Mouse (Mus musculus) midbrain, postnatal 0 days (tissue): ENCODE measurements around the gene AW822073. TPM values are rescaled to one million over a fixed set of nuclear protein-coding genes. Genes with fewer than 3 reads are reported as not detected.
A peak's percentile ranks its signal among the peaks of the same experiment; 100 is the strongest.
"Not testable (repeated sequence)": the region's sequence is repeated elsewhere in the genome, so short reads cannot be mapped to it uniquely, and the experiment has no call there.

Experiments
- ATAC-seq: fragments of 200-750 bp; cut with Nextera tagmentation; 2 replicates; pipeline ENCODE4 v1.8.0; 2017; ENCODE audit warnings: moderate number of reproducible peaks, mild to moderate bottlenecking, moderate TSS enrichment, moderate library complexity; ENCODE audit not compliant: low FRiP score
- DNase-seq: peaks from one replicate; pipeline ENCODE4 v3.0.0-alpha.2; 2015; ENCODE audit warnings: low spot score
- H3K27ac ChIP-seq: fragments of 300-500 bp; sonication (generic); 2 replicates; pipeline ENCODE4 v1.5.1; 2014; ENCODE audit warnings: low read depth, mild to moderate bottlenecking, low read length, mixed read lengths
- H3K27me3 ChIP-seq: fragments of 300-500 bp; sonication (generic); 2 replicates; pipeline ENCODE4 v1.6.1; 2014; ENCODE audit warnings: low read length, control low read depth, mixed read lengths; ENCODE audit not compliant: insufficient read depth
- H3K36me3 ChIP-seq: fragments of 300-500 bp; sonication (generic); 2 replicates; pipeline ENCODE4 v1.6.1; 2014; ENCODE audit warnings: low read length, control low read depth, mixed read lengths; ENCODE audit not compliant: insufficient read depth
- H3K4me1 ChIP-seq: fragments of 300-500 bp; sonication (generic); 2 replicates; pipeline ENCODE4 v1.6.1; 2014; ENCODE audit warnings: mild to moderate bottlenecking, control low read depth, antibody characterized with exemption, low read length, mixed read lengths; ENCODE audit not compliant: insufficient read depth
- H3K4me2 ChIP-seq: fragments of 300-500 bp; sonication (generic); 2 replicates; pipeline ENCODE4 v1.6.1; 2014; ENCODE audit warnings: low read depth, mild to moderate bottlenecking, low read length, mixed read lengths; ENCODE audit not compliant: poor library complexity, severe bottlenecking
- H3K4me3 ChIP-seq: fragments of 300-500 bp; sonication (generic); 2 replicates; pipeline ENCODE4 v1.5.1; 2014; ENCODE audit warnings: low read depth, mild to moderate bottlenecking, low read length, moderate library complexity
- H3K9ac ChIP-seq: fragments of 300-500 bp; sonication (generic); replicated peaks from 2 replicates; pipeline ENCODE4 v1.6.1; 2014; ENCODE audit warnings: mild to moderate bottlenecking, low read length, moderate library complexity, mixed read lengths; ENCODE audit not compliant: poor library complexity, severe bottlenecking
- H3K9me3 ChIP-seq: fragments of 300-500 bp; sonication (generic); 2 replicates; pipeline ENCODE4 v1.6.1; 2016; ENCODE audit warnings: low read length, control low read depth
- WGBS: fragments of 180-500 bp; shearing (Covaris S2); extraction: QIAGEN DNeasy Blood & Tissue Kit; methylation state at CpG from one replicate; pipeline ENCODE4 v1.1.7; 2014; 5-methylcytosine and 5-hydroxymethylcytosine counted together
- polyA plus RNA-seq: library from polyadenylated mRNA; unstranded; fragments of >200 nt; fragmentation: Nextera tagmentation; extraction: Ambion mirVana; gene quantifications from 2 replicates; pipeline ENCODE4 v1.2.1, GENCODE M21; 2015
- total RNA-seq: library from RNA; depleted of rRNA; stranded (reverse); fragments of >200 nt; gene quantifications from 2 replicates; pipeline ENCODE4 v1.2.3, GENCODE M21; 2014

AW822073 gene
- total and polyA plus RNA-seq, 2 experiments from 2014 or later = not detected

GRCm38 (mm10) chr10:58231088-58231487, 6.4 kb upstream of the AW822073 start:
- not testable (repeated sequence) for H3K4me2 ChIP-seq, H3K36me3 ChIP-seq, H3K27ac ChIP-seq, H3K27me3 ChIP-seq, H3K9ac ChIP-seq, H3K4me3 ChIP-seq, DNase-seq, H3K4me1 ChIP-seq
- peak; percentile 32 for ATAC-seq
- WGBS = 81% methylated on average over 5 of the region's 7 CpGs
- H3K9me3 ChIP-seq = peaks cover 19% of the 10 kb centered on the region

- not testable (repeated sequence) for H3K27me3 ChIP-seq, H3K27ac ChIP-seq, ATAC-seq, DNase-seq, H3K4me1 ChIP-seq, H3K4me2 ChIP-seq, H3K9ac ChIP-seq, H3K4me3 ChIP-seq, H3K36me3 ChIP-seq
- WGBS = 56% methylated on average over 3 of the region's 3 CpGs
- peaks cover 15% of the 10 kb centered on the region for H3K9me3 ChIP-seq
Observed at GRCm38 (mm10) chr10:58230021-58230420, 5.3 kb upstream of the AW822073 start.

- not testable (repeated sequence) for ATAC-seq, DNase-seq, H3K27me3 ChIP-seq, H3K27ac ChIP-seq, H3K4me3 ChIP-seq, H3K4me1 ChIP-seq, H3K4me2 ChIP-seq, H3K9ac ChIP-seq, H3K36me3 ChIP-seq
- 87% methylated on average over 2 of the region's 6 CpGs for WGBS
- peaks cover 15% of the 10 kb centered on the region for H3K9me3 ChIP-seq
Observed at GRCm38 (mm10) chr10:58227798-58228197, 3.1 kb upstream of the AW822073 start.

- not testable (repeated sequence) for H3K9ac ChIP-seq, H3K27me3 ChIP-seq, H3K36me3 ChIP-seq, H3K9me3 ChIP-seq, H3K4me2 ChIP-seq, H3K4me3 ChIP-seq, H3K27ac ChIP-seq, H3K4me1 ChIP-seq, ATAC-seq
- DNase-seq = peak; percentile 28
- WGBS = 81% methylated on average over 4 of the region's 4 CpGs
Observed at GRCm38 (mm10) chr10:58226357-58226756, 1.6 kb upstream of the AW822073 start.

GRCm38 (mm10) chr10:58223972-58224805, 541 bp downstream of the AW822073 start:
- not testable (repeated sequence) for ATAC-seq, DNase-seq, H3K4me3 ChIP-seq, H3K9ac ChIP-seq, H3K27me3 ChIP-seq, H3K9me3 ChIP-seq, H3K4me1 ChIP-seq, H3K27ac ChIP-seq, H3K36me3 ChIP-seq, H3K4me2 ChIP-seq
- 82% methylated on average over 27 of the region's 31 CpGs for WGBS

GRCm38 (mm10) chr10:58223161-58223560, 1.6 kb downstream of the AW822073 start:
- H3K9ac ChIP-seq, H3K27ac ChIP-seq, H3K9me3 ChIP-seq, H3K36me3 ChIP-seq, ATAC-seq, DNase-seq, H3K4me3 ChIP-seq, H3K27me3 ChIP-seq, H3K4me1 ChIP-seq, H3K4me2 ChIP-seq: not testable (repeated sequence)
- 77% methylated on average over 3 of the region's 6 CpGs for WGBS

- not testable (repeated sequence) for H3K27me3 ChIP-seq, H3K4me3 ChIP-seq, H3K27ac ChIP-seq, H3K9ac ChIP-seq, H3K4me2 ChIP-seq, DNase-seq, ATAC-seq, H3K9me3 ChIP-seq, H3K36me3 ChIP-seq, H3K4me1 ChIP-seq
- WGBS = 80% methylated on average over 2 of the region's 2 CpGs
Observed at GRCm38 (mm10) chr10:58221571-58221970, 3.2 kb downstream of the AW822073 start.
